Mouse (Mus musculus) liver, adult 2 months (tissue): Measurements from ENCODE around the gene Akr1c19. TPM values are rescaled to one million over a fixed set of nuclear protein-coding genes. Genes with fewer than 3 reads are reported as not detected.
A peak's percentile ranks its signal among the peaks of the same experiment; 100 is the strongest.
"Not testable (repeated sequence)": the region's sequence is repeated elsewhere in the genome, so short reads cannot be mapped to it uniquely, and the experiment has no call there.

Experiments used
- DNase-seq: peaks from one replicate; pipeline ENCODE4 v3.0.0-alpha.2; 2011; ENCODE audit warnings: low read depth, low spot score; ENCODE audit errors: extremely low read depth
- H3K27ac ChIP-seq: fragments of 200-500 bp; replicated peaks from 2 replicates; pipeline ENCODE4 v1.5.1; 2012; ENCODE audit warnings: low read depth, mild to moderate bottlenecking, control low read depth, inconsistent platforms, low read length; ENCODE audit not compliant: insufficient read depth
- H3K27me3 ChIP-seq: fragments of 200-500 bp; 2 replicates; pipeline ENCODE4 v1.6.1; 2012; ENCODE audit warnings: mild to moderate bottlenecking, moderate library complexity, low read length, inconsistent platforms; ENCODE audit not compliant: control insufficient read depth, insufficient read depth
- H3K36me3 ChIP-seq: fragments of 200-500 bp; 2 replicates; pipeline ENCODE4 v1.6.1; 2012; ENCODE audit warnings: low read length, inconsistent platforms; ENCODE audit not compliant: control insufficient read depth, insufficient read depth
- H3K4me1 ChIP-seq: fragments of 200-500 bp; 2 replicates; pipeline ENCODE4 v1.6.1; 2011; ENCODE audit warnings: low read length; ENCODE audit not compliant: control insufficient read depth, insufficient read depth
- H3K4me3 ChIP-seq: fragments of 200-500 bp; 2 replicates; pipeline ENCODE4 v1.5.1; 2011; ENCODE audit warnings: low read depth, mild to moderate bottlenecking, control low read depth, low read length, moderate library complexity; ENCODE audit not compliant: insufficient read depth
- H3K79me2 ChIP-seq: fragments of 200-500 bp; 2 replicates; pipeline ENCODE4 v1.6.1; 2012; ENCODE audit warnings: inconsistent platforms, mild to moderate bottlenecking, low read length, moderate library complexity; ENCODE audit not compliant: control insufficient read depth, insufficient read depth
- H3K9ac ChIP-seq: fragments of 200-500 bp; 2 replicates; pipeline ENCODE4 v1.6.1; 2012; ENCODE audit warnings: low read depth, mild to moderate bottlenecking, control low read depth, inconsistent platforms, low read length
- CTCF ChIP-seq: fragments of 200-500 bp; IDR thresholded peaks from 2 replicates; pipeline ENCODE4 v1.5.1; 2011; ENCODE audit warnings: low read depth, low read length, control low read depth
- POLR2A ChIP-seq: fragments of 200-500 bp; IDR thresholded peaks from 2 replicates; pipeline ENCODE4 v1.6.1; 2011; ENCODE audit warnings: low read length, control low read depth; ENCODE audit not compliant: insufficient read depth; ENCODE audit errors: extremely low read depth
- WGBS: fragments of 180-500 bp; shearing (Covaris S2); methylation state at CpG from one replicate; pipeline ENCODE4 v1.1.7; 2018; 5-methylcytosine and 5-hydroxymethylcytosine counted together
- polyA plus RNA-seq: library from polyadenylated mRNA; depleted of rRNA; stranded (reverse); fragments of >200 nt; gene quantifications from 2 replicates; pipeline ENCODE4 v1.2.3, GENCODE M21; 2012; rRNA removed
- total RNA-seq: library from RNA; depleted of rRNA; stranded (reverse); fragments of >200 nt; gene quantifications from 2 replicates; pipeline ENCODE4 v1.2.3, GENCODE M21; 2014; rRNA removed

Akr1c19 gene
- total RNA-seq = 182 and 199 TPM in 2 replicates
- polyA plus RNA-seq = 20.3 and 25.8 TPM in 2 replicates

GRCm38 (mm10) chr13:4228441-4228840 is at the start of gene Akr1c19:
Akr1c19 (plus strand) TSS chr13:4228700.
- no peak for DNase-seq
- Histone ChIP-seq H3K79me2 (no peaks in the 10 kb centered on the region), H3K4me1 (peaks cover 11% of the 10 kb centered on the region), H3K4me3 (no peak within 1 kb of the TSS), H3K36me3 (no peaks in the 10 kb centered on the region), H3K27ac (no peak within 1 kb of the TSS), H3K27me3 (no peaks in the 10 kb centered on the region), H3K9ac (no peak within 1 kb of the TSS)
- 73% methylated on average over 1 of the region's 1 CpGs for WGBS
- TF ChIP-seq CTCF = no peak
- no peak for TF ChIP-seq POLR2A

- H3K9ac ChIP-seq, H3K36me3 ChIP-seq, DNase-seq, H3K27me3 ChIP-seq, H3K4me3 ChIP-seq, H3K79me2 ChIP-seq, H3K27ac ChIP-seq, H3K4me1 ChIP-seq: not testable (repeated sequence)
- WGBS = 95% methylated on average over 4 of the region's 4 CpGs
These were observed 47.2 kb upstream of the Akr1c19 start for GRCm38 (mm10) chr13:4181321-4181720.

DNA sequence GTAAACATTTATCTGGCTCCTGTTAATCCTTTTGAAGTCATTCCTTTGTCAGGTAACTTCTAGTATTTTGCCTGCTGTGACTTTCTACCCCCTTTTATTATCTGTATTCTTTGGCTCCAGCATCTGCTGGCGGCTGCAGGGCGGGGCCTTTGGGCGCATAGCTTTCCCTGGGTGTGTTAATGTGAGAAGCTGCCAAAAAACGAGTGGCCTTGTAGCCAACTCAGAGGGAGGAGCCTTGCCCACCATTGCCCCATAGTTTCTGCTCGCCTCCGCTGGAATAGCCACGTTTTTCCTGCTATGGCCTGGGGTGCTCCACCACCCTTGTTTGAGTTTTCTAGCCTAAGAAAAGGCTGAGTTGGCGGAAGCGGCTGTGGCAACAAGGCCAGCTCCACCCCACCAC is 45.4 kb upstream of the Akr1c19 start:
- no peak for TF ChIP-seq POLR2A
- no peak for TF ChIP-seq CTCF
- WGBS = 86% methylated on average over 9 of the region's 9 CpGs
- Histone ChIP-seq H3K27me3 (no peaks in the 10 kb centered on the region), H3K4me3 (no peak overlapping the region), H3K36me3 (no peaks in the 10 kb centered on the region), H3K79me2 (no peaks in the 10 kb centered on the region), H3K9ac (no peak overlapping the region), H3K4me1 (no peaks in the 10 kb centered on the region), H3K27ac (no peak overlapping the region)
- DNase-seq = no peak

DNA sequence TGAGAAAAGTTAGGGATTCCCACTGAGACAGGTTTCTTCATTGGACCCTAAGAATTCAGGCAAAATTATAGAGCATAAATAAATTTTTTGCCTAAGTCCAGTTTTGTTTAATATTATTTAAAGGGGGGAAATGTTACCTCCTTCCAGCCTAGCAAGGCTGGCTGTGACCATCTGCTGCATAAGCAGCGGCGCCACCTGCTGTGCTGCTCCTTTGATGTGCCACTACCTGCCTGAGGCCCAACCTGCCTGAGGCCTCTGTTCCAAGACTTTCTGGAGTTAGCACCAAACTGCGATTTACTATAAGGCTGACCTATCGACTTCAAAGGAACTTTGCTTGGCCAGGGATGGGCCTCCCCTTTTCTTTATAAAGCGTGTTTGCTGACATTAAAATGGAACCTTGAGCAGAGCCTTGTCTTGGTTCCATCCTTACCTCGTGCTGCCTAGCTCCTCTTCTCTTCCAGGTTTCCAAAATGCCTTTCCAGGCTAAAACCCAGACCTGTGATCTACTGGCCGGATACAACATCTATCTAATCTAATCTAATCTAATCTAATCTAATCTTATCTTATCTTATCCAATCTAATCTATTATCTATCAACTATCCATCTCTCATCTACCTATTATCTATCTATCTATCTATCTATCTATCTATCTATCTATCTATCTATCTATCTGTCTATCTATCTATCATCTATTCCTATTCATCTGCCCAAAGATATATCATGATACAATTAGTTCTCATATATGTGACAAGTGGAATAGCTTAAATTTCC is 41.7 kb upstream of the Akr1c19 start:
- not testable (repeated sequence) for H3K27me3 ChIP-seq, H3K4me1 ChIP-seq, H3K9ac ChIP-seq, H3K27ac ChIP-seq, H3K79me2 ChIP-seq, H3K4me3 ChIP-seq, H3K36me3 ChIP-seq, DNase-seq
- peak; percentile 60 for TF ChIP-seq CTCF
- WGBS = 76% methylated on average over 7 of the region's 7 CpGs

DNA sequence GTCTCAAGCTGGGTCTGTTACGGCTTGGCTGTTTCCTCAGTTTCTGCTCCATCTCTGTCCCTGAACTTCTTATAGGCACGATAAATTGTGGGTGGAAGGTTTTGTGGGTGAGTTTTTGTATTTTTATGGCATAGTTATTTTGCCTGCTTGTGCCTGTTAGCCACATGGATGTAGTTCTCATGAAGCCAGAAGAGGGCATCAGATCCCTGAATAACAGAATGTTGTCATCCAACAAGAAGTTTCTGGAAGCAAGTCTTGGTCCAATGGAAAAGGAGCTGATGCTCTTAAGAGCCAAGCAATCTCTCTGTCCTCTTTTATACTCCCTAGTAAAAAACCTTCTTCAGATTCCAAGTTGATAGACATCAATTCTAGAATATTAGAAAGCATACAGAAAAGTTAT is 40.3 kb upstream of the Akr1c19 start:
- Histone ChIP-seq H3K27ac (no peak overlapping the region), H3K79me2 (peaks cover 7% of the 10 kb centered on the region; the same call in 1 of the 2 replicates), H3K4me1 (peaks cover 12% of the 10 kb centered on the region; the same call in 1 of the 2 replicates), H3K9ac (no peak overlapping the region), H3K4me3 (no peak overlapping the region), H3K36me3 (no peaks in the 10 kb centered on the region), H3K27me3 (no peaks in the 10 kb centered on the region)
- peak; percentile 60 for DNase-seq
- 72% methylated on average over 2 of the region's 2 CpGs for WGBS
- TF ChIP-seq POLR2A = no peak
- TF ChIP-seq CTCF = peak; percentile 48

DNA sequence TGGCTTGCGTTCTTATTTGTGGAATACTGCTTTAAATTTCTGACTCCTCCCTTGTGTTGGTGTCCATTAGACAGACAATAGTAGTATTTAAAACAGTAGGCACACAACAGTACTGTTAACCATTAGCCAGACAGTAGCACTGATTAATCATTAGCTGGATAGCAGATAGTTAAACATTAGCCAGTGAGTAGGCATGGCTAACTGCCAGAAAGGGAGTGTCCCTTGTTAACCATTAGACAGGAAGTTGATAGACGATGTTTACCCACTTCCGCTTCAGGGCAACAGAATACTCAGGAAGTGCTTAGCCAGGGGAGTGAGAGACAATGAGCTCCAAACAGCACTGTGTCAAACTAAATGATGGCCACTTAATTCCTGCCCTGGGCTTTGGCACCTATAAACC is 37.6 kb upstream of the Akr1c19 start, which contains the start of gene Akr1c13:
Gene Akr1c13 (plus strand): TSS at position 247 of the 400 bp plus-strand sequence.
- Histone ChIP-seq H3K4me3 (peak within 1 kb of the TSS; percentile 71), H3K27ac (peak within 1 kb of the TSS; percentile 85), H3K27me3 (no peaks in the 10 kb centered on the region), H3K79me2 (peaks cover 7% of the 10 kb centered on the region; the same call in 1 of the 2 replicates), H3K4me1 (peaks cover 12% of the 10 kb centered on the region; the same call in 1 of the 2 replicates), H3K9ac (peak within 1 kb of the TSS; percentile 84), H3K36me3 (peaks cover 4% of the 10 kb centered on the region; the same call in 1 of the 2 replicates)
- DNase-seq = peak; percentile 93
- WGBS = 16% methylated on average over 3 of the region's 3 CpGs
- TF ChIP-seq POLR2A = no peak
- TF ChIP-seq CTCF = no peak
